Mouse (Mus musculus) layer of hippocampus, postnatal 14 days (tissue): Measurements from ENCODE around the gene Gm10320. TPM values are rescaled to one million over a fixed set of nuclear protein-coding genes. Genes with fewer than 3 reads are reported as not detected.

Source experiments
- DNase-seq, 2 experiments: peaks; one replicate each; pipeline ENCODE4 v3.0.0; 2021 to 2022; ENCODE audit warnings: low spot score in 2 of 2, mixed read lengths in 1 of 2
- long read RNA-seq, 2 experiments: library from polyadenylated mRNA; stranded (forward); transcript quantifications; one replicate each; pipeline ENCODE4 v2.0.0; 2021
- total RNA-seq, 2 experiments: library from RNA; stranded (reverse); gene quantifications; 2 replicates each; pipeline ENCODE4 v1.2.3; 2021

Gene Gm10320
- not detected for total RNA-seq
- long read RNA-seq, experiment 1 = 0 reads
- long read RNA-seq, experiment 2 = 0 reads

- DNase-seq = no peak
Measured at GRCm38 (mm10) chr13:98491909-98492308, at the start of gene Gm10320. Gene Gm10320 (minus strand): TSS chr13:98492001.

GRCm38 (mm10) chr13:98541601-98542000 lies 49.8 kb upstream of the Gm10320 start:
- DNase-seq = no peak

GRCm38 (mm10) chr13:98540206-98540605 lies 48.4 kb upstream of the Gm10320 start:
- DNase-seq = no peak

- DNase-seq = no peak
Measured at GRCm38 (mm10) chr13:98539311-98539710, 47.5 kb upstream of the Gm10320 start.

- peak in 1 of 2 experiments; percentile 50 for DNase-seq
Measured at GRCm38 (mm10) chr13:98538587-98538986, 46.8 kb upstream of the Gm10320 start.

- no peak for DNase-seq
Measured at GRCm38 (mm10) chr13:98534913-98535262, 43.1 kb upstream of the Gm10320 start.

GRCm38 (mm10) chr13:98534190-98534912 lies 42.5 kb upstream of the Gm10320 start:
- DNase-seq = peak in 1 of 2 experiments; percentile 41

GRCm38 (mm10) chr13:98533415-98533814 lies 41.6 kb upstream of the Gm10320 start:
- no peak for DNase-seq

- DNase-seq = no peak
Measured at GRCm38 (mm10) chr13:98532699-98533375, 41.0 kb upstream of the Gm10320 start.

- no peak for DNase-seq
Measured at GRCm38 (mm10) chr13:98531976-98532375, 40.2 kb upstream of the Gm10320 start.

GRCm38 (mm10) chr13:98531306-98531705 lies 39.5 kb upstream of the Gm10320 start:
- no peak for DNase-seq

GRCm38 (mm10) chr13:98523719-98524316 lies 32.0 kb upstream of the Gm10320 start:
- no peak for DNase-seq

GRCm38 (mm10) chr13:98518341-98518740 lies 26.5 kb upstream of the Gm10320 start:
- DNase-seq = no peak

GRCm38 (mm10) chr13:98517666-98518065 lies 25.9 kb upstream of the Gm10320 start:
- no peak for DNase-seq

GRCm38 (mm10) chr13:98516985-98517384 lies 25.2 kb upstream of the Gm10320 start:
- DNase-seq = peak; percentile 35 to 44

- no peak for DNase-seq
Measured at GRCm38 (mm10) chr13:98512066-98512465, 20.3 kb upstream of the Gm10320 start.

- DNase-seq = no peak
Measured at GRCm38 (mm10) chr13:98507656-98508055, 15.9 kb upstream of the Gm10320 start.

- DNase-seq = no peak
Measured at GRCm38 (mm10) chr13:98506496-98506895, 14.7 kb upstream of the Gm10320 start.

- no peak for DNase-seq
Measured at GRCm38 (mm10) chr13:98505989-98506388, 14.2 kb upstream of the Gm10320 start.

GRCm38 (mm10) chr13:98505489-98505857 lies 13.7 kb upstream of the Gm10320 start:
- no peak for DNase-seq

GRCm38 (mm10) chr13:98504661-98505488 lies 13.1 kb upstream of the Gm10320 start:
- no peak for DNase-seq
